Mouse (Mus musculus) cerebellum, adult 2 months (tissue): ENCODE measurements around the gene Ccdc162. TPM values are rescaled to one million over a fixed set of nuclear protein-coding genes. Genes with fewer than 3 reads are reported as not detected.
A peak's percentile ranks its signal among the peaks of the same experiment; 100 is the strongest.

Experiments used
- DNase-seq, 2 experiments: peaks; one replicate each; pipeline ENCODE4 v3.0.0; 2021
- H3K27ac ChIP-seq: fragments of 200-500 bp; 2 replicates; pipeline ENCODE4 v1.5.1; 2012; ENCODE audit warnings: low read length, control low read depth, inconsistent platforms; ENCODE audit not compliant: insufficient read depth
- H3K27me3 ChIP-seq: fragments of 200-500 bp; 2 replicates; pipeline ENCODE4 v1.6.1; 2012; ENCODE audit warnings: inconsistent platforms, mild to moderate bottlenecking, low read length, moderate library complexity; ENCODE audit not compliant: control insufficient read depth, insufficient read depth
- H3K4me1 ChIP-seq: fragments of 200-500 bp; 2 replicates; pipeline ENCODE4 v1.6.1; 2011; ENCODE audit warnings: low read length; ENCODE audit not compliant: control insufficient read depth, insufficient read depth
- H3K4me3 ChIP-seq: fragments of 200-500 bp; replicated peaks from 2 replicates; pipeline ENCODE3; 2011; ENCODE audit warnings: mild to moderate bottlenecking, low read depth, low read length, control low read depth; ENCODE audit not compliant: insufficient read depth
- CTCF ChIP-seq: fragments of 200-500 bp; IDR thresholded peaks from 2 replicates; pipeline ENCODE4 v1.5.1; 2011; ENCODE audit warnings: low read depth, mild to moderate bottlenecking, control low read depth, low read length, moderate library complexity, borderline replicate concordance; ENCODE audit not compliant: insufficient read depth
- POLR2A ChIP-seq: fragments of 200-500 bp; IDR thresholded peaks from 2 replicates; pipeline ENCODE4 v1.6.1; 2011; ENCODE audit warnings: low read length, control low read depth, borderline replicate concordance; ENCODE audit not compliant: insufficient read depth
- WGBS: fragments of 180-500 bp; shearing (Covaris S2); methylation state at CpG from one replicate; pipeline ENCODE4 v1.1.7; 2018; 5-methylcytosine and 5-hydroxymethylcytosine counted together
- polyA plus RNA-seq: library from polyadenylated mRNA; depleted of rRNA; stranded (reverse); fragments of >200 nt; gene quantifications from 2 replicates; pipeline ENCODE4 v1.2.3, GENCODE M21; 2012; rRNA removed

Gene Ccdc162
- polyA plus RNA-seq = 1.2 and 1.4 TPM in 2 replicates

DNA sequence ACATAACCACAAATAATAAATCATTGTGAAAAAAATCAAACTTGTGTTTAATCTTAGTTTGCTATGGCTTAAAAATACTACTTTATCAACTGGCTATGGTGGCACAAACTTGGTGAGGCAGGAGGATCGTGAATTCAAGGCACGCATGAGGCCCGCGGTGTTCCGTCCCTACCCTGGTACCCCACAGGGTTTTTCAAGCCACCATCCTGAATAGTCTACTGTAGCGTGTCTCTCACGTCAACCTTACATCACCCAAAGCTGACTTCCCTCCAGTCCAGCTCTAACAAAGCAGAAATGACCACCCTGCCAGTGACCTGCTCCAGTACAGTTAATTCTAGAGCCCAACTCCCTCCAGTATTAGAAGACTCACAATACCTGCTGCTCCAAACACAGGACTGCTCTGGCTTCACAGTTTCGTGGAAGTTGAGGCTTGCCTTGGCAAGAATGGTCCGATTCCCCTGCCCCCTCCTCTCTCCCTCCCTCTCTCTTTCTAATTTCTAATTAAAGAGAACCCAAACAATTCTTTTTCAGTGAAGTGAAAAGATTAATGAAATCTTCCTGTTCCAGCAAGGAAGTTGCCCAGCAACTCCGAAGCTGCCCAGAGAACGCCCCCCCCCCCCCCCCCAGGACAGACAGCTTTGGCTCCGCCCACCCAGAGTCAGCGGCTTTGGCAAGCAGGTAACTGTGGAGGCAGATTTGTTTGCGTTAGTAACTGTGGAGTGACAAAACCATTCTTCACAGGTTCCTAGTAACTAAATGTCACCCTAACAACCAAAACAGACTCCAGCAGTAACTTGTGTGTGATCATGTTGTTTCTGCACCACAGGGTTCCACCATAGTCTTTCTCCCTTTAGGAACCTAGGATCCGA, at the start of gene Ccdc162:
Ccdc162 (minus strand) TSS at position 606 of the 869 bp plus-strand sequence.
- H3K27ac ChIP-seq = no peak within 1 kb of the TSS
- peak within 1 kb of the TSS; percentile 19 for H3K4me3 ChIP-seq
- no peaks in the 10 kb centered on the region for H3K4me1 ChIP-seq
- WGBS = 16% methylated on average over 15 of the region's 15 CpGs
- DNase-seq = no peak
- H3K27me3 ChIP-seq = no peaks in the 10 kb centered on the region
- no peak for TF ChIP-seq POLR2A
- TF ChIP-seq CTCF = no peak

GRCm38 (mm10) chr10:41765586-41765985, 49.2 kb upstream of the Ccdc162 start:
- no peak overlapping the region for H3K27ac ChIP-seq
- 91% methylated on average over 4 of the region's 4 CpGs for WGBS
- no peak overlapping the region for H3K4me3 ChIP-seq
- DNase-seq = no peak
- no peaks in the 10 kb centered on the region for H3K4me1 ChIP-seq
- H3K27me3 ChIP-seq = no peaks in the 10 kb centered on the region
- TF ChIP-seq POLR2A (no peak), CTCF (no peak)

DNA sequence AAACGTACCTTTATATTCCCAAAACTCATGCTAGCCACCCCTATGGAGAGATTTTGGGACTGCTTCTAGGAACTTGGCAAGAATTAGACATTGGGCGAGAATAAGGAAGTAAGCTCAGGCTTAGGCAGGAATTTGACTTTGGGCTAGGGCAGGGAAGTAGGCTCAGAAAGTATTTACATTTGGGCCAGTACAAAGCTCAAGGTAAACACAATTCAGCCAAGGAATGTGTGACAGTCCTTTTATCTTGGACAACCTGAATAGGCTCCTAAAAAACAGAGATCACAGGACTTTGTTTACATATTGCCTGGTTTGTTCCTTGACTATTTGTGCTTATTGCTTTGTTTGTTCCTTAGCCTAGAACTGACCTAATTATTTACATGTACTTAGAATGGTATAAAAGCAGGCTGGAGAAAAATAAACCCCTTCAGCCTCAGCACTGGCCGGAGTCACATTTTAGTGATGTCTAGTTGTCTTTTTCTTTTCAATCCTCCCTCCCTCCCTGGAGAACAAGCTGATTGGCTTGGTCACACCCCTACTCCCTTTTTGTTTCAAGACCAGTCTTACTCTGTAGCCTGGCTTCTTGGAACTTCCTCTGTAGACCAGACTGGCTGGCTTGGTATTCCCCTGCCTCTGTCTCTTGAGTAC, 47.4 kb upstream of the Ccdc162 start:
- H3K4me3 ChIP-seq = no peak overlapping the region
- no peak for TF ChIP-seq POLR2A
- TF ChIP-seq CTCF = no peak
- H3K4me1 ChIP-seq = no peaks in the 10 kb centered on the region
- 81% methylated on average over 3 of the region's 3 CpGs for WGBS
- no peak overlapping the region for H3K27ac ChIP-seq
- no peak for DNase-seq
- no peaks in the 10 kb centered on the region for H3K27me3 ChIP-seq

DNA sequence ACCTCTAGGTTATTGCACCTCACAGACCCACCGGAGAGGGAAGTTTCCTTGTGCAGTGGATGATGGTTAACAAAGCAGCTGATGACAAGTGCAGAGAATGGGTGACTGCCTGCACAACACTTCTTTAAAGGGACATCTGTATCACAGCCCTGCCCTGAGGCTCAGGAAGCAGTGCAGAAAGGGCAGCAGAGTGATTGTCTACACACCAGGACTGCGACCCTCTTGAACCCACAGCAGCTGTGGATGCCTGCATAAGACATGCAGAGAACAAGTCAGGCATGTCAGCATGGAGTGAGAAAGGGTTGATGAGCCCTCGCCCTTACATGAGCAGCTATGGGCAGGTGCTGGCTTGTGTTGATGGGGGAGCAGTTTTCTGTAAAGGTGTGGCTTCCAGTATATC, 44.4 kb upstream of the Ccdc162 start:
- no peak overlapping the region for H3K4me3 ChIP-seq
- no peaks in the 10 kb centered on the region for H3K27me3 ChIP-seq
- 73% methylated on average over 3 of the region's 3 CpGs for whole genome bisulfite sequencing
- no peaks in the 10 kb centered on the region for H3K4me1 ChIP-seq
- no peak for DNase-seq
- TF ChIP-seq CTCF (no peak), POLR2A (no peak)
- no peak overlapping the region for H3K27ac ChIP-seq

- Histone ChIP-seq H3K27me3 (no peaks in the 10 kb centered on the region), H3K4me1 (no peaks in the 10 kb centered on the region)
Observed at GRCm38 (mm10) chr10:41758041-41758440, 41.6 kb upstream of the Ccdc162 start.

DNA sequence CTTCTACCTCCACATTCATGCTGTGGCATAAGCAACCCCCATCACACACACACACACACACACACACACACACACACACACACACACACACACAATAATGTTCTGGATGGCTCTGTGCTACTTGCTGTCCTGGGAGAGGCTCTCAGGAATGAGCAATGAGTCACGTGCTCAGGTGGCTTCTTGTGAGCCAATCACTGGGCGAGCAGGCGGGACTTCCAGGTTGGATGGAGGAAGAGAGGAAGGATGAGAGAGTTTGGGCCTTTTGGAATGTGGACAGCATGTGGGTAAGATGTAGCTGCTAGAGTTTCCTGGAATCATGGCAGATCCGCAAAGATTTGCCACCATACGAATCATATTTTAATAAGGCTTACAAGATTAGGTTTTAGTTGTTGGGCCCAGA, 40.8 kb upstream of the Ccdc162 start:
- DNase-seq = no peak
- Histone ChIP-seq H3K27ac (no peak overlapping the region), H3K4me1 (no peaks in the 10 kb centered on the region), H3K27me3 (no peaks in the 10 kb centered on the region), H3K4me3 (no peak overlapping the region)
- 95% methylated on average over 5 of the region's 5 CpGs for WGBS
- no peak for TF ChIP-seq CTCF
- TF ChIP-seq POLR2A = no peak

More at GRCm38 (mm10) chr10:41758041-41758440, 41.6 kb upstream of the Ccdc162 start:
- Histone ChIP-seq H3K27ac (no peak overlapping the region), H3K4me3 (no peak overlapping the region)
- no peak for TF ChIP-seq CTCF
- no peak for TF ChIP-seq POLR2A
- DNase-seq = no peak

DNA sequence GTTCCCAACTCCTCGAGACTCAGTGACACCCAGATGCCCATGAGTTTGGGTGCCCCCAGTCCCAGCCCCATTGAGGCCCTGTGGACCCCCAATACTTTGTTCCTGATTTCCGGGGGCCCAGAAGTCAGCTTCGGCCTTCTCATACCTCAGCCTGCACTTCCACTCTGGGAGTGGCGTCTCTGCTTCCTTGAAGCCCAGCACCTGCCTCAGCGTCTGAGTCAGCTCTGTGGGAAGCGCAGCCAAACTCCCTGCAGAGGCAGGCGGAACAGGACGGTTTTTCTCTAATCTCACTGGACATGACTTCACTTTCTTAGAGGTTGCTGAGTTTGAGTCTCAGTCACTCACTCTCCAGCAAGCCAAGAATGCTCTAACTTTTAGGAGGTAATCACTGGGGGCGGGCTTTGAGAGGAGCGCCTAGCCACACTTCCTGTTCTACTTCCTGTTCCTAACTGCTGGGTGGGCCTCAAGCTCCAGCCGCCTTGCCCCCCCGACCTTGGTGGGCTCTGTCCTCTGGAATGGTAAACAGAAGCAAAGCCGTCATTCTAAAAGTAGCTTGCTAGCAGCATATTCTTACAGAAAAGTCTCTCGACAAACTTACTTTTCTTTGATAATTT, 35.5 kb upstream of the Ccdc162 start:
- H3K27me3 ChIP-seq = no peaks in the 10 kb centered on the region
- TF ChIP-seq CTCF = no peak
- TF ChIP-seq POLR2A = no peak
- WGBS = 81% methylated on average over 14 of the region's 14 CpGs
- no peak overlapping the region for H3K27ac ChIP-seq
- H3K4me1 ChIP-seq = 0 out of 2 replicates have a peak, but pooled peaks cover 2% of the 10 kb centered on the region
- DNase-seq = no peak
- no peak overlapping the region for H3K4me3 ChIP-seq

DNA sequence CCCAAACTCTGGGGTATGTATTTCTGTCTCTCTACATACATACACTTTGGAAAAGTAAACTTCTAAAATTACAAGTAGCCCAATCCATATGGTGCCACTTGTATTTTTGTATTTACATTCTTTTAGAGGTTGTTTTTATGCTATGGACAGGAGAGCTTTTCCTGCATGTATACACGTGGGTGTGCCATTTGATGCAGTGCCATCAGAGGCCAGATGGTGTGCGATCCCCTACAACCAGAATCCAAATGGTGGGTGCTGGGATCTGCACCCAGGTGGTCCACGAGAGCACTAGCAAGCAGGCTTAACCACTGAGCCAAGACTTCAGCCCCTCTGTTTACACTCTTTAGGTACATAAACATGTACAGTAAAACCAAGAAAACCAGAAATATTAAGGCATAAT, 32.9 kb upstream of the Ccdc162 start:
- TF ChIP-seq POLR2A = no peak
- no peak for TF ChIP-seq CTCF
- Histone ChIP-seq H3K27ac (no peak overlapping the region), H3K4me3 (no peak overlapping the region), H3K27me3 (no peaks in the 10 kb centered on the region), H3K4me1 (peaks cover 2% of the 10 kb centered on the region; the same call in 1 of the 2 replicates)
- 20% methylated on average over 3 of the region's 3 CpGs for WGBS
- DNase-seq = peak in 1 of 2 experiments; percentile 20
